Comparison of ENCODE assay signal across 28 mouse cellular contexts in the genomic region with DNA sequence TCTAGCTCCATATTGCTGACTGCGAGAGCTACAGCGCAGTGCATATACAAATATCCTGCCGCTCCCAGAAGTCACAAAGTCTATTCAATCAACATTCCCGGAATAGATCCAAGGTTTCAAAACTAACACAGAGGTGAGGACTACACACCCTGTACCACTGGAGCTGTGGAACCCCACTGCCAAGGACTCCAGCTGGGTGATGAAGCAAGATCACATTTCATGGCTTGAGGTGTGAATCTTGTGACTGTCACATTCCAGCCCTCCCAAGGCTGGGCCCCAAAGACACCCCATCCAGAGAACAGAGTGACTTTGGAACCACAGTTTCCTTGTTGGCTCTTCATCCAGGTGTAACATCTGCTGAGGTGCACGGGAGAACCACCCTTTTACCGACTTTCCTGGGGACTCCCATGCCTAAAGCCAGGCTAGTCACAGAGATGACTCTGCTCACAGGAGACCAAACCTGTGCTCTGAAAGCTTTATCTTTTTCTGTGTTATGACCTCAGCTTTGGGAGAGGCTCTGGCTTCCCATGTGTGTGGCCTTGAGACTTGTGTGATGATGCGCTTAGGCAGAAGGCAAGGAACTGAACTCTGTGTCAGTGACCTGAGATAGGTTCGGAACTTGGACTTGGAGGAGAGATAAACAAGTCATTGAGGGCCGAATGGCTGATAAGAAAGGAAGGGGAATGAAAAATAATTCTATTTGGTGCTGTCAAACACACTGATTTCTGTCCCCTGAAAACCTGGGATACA.
A peak's percentile ranks its signal among the peaks of the same experiment; 100 is the strongest.
DNase-seq lines count a peak whose midpoint lies in the region; ATAC-seq and TF ChIP-seq lines count a peak whose summit lies in the region.
"Had no signal": no experiment of that assay in that cellular context is flagged by ENCODE, and none has a peak within 500 bp of the region (broad histone marks: within the 10 kb centered on the region; RNA-seq: fewer than 3 reads in every experiment).

No protein-coding gene starts in this region.

- no peak overlapping the region for H3K4me2 ChIP-seq in liver, postnatal 0 days (ENCODE audit: low read depth, low read length)
- H3K4me2 ChIP-seq in liver, embryonic 12.5 days = no peak overlapping the region
- H3K4me2 ChIP-seq: forebrain, embryonic 12.5 days; heart, embryonic 11.5 days; hindbrain, embryonic 13.5 days; liver, embryonic 15.5 days; lung, embryonic 15.5 days; stomach, embryonic 15.5 days had no signal

- no peak for TF ChIP-seq POLR2A in small intestine, adult 2 months (IDR thresholded peaks at IDR 0.05; ENCODE audit: low read depth, low read length)

- DNase-seq in adrenal gland, postnatal 14 days = peak; percentile 51
- DNase-seq in adrenal gland, adult 8-10 months = no peak
- no peak for DNase-seq in liver, postnatal 0 days
- DNase-seq in gastrocnemius, postnatal 25 days = peak; percentile 46
- no peak for DNase-seq in frontal cortex, postnatal 36 days (ENCODE audit: low spot score in 2 of 2)
- DNase-seq: cerebellum, adult 11 months; cerebellum, adult 9-11 months; forebrain, postnatal 0 days; heart, adult 18-20 months; heart, postnatal 4 days; kidney, adult 8-10 months; kidney, postnatal 10 days; layer of hippocampus, postnatal 36 days; left cerebral cortex, postnatal 4 days; thymus, adult 18-20 months; thymus, postnatal 25 days had no signal

- H3K27ac ChIP-seq in liver, postnatal 0 days (ENCODE audit: low read depth) = 0 out of 2 replicates have a peak overlapping the region, but pooled peaks have one; percentile 18
- no peak overlapping the region for H3K27ac ChIP-seq in liver, embryonic 12.5 days
- H3K27ac ChIP-seq in small intestine, adult 2 months (ENCODE audit: insufficient read depth, low read depth, low read length) = peak overlapping the region; percentile 94
- H3K27ac ChIP-seq: forebrain, embryonic 12.5 days; hindbrain, embryonic 13.5 days; liver, embryonic 15.5 days; lung, embryonic 15.5 days; midbrain, embryonic 10.5 days; stomach, embryonic 15.5 days had no signal

- H3K9me3 ChIP-seq in liver, postnatal 0 days (ENCODE audit: low read length) = no peaks in the 10 kb centered on the region
- H3K9me3 ChIP-seq in liver, embryonic 12.5 days (replicated peaks) = no peaks in the 10 kb centered on the region
- H3K9me3 ChIP-seq: forebrain, embryonic 12.5 days; G1E; hindbrain, embryonic 13.5 days; liver, embryonic 15.5 days; lung, embryonic 15.5 days; midbrain, embryonic 10.5 days; stomach, embryonic 15.5 days had no signal

- no peak overlapping the region for H3K4me3 ChIP-seq in liver, postnatal 0 days (ENCODE audit: low read depth, low read length)
- no peak overlapping the region for H3K4me3 ChIP-seq in liver, embryonic 12.5 days
- H3K4me3 ChIP-seq in small intestine, adult 2 months (ENCODE audit: low read depth, low read length) = no peak overlapping the region
- H3K4me3 ChIP-seq: forebrain, embryonic 12.5 days; hindbrain, embryonic 13.5 days; liver, embryonic 15.5 days; lung, embryonic 15.5 days; midbrain, embryonic 10.5 days; stomach, embryonic 15.5 days had no signal

- peak; percentile 70 for ATAC-seq in liver, postnatal 0 days
- no peak for ATAC-seq in liver, embryonic 12.5 days
- ATAC-seq in inflammation-experienced regulatory T-cells, adult 6 months = no peak
- ATAC-seq: forebrain, postnatal 0 days; midbrain, embryonic 16.5 days had no signal

- TF ChIP-seq EP300 in liver, postnatal 0 days (IDR thresholded peaks at IDR 0.05; ENCODE audit: low read depth) = peak; percentile 42; the same call in 1 of the 2 replicates

- no peak for TF ChIP-seq CTCF in liver, postnatal 0 days (IDR thresholded peaks at IDR 0.05; ENCODE audit: low read depth)
- TF ChIP-seq CTCF in small intestine, adult 2 months (IDR thresholded peaks at IDR 0.05; ENCODE audit: extremely low read depth, insufficient read length, insufficient replicate concordance, low read depth, low read length) = no peak

- H3K4me1 ChIP-seq in liver, postnatal 0 days (ENCODE audit: insufficient read depth) = peaks cover 15% of the 10 kb centered on the region
- no peaks in the 10 kb centered on the region for H3K4me1 ChIP-seq in liver, embryonic 12.5 days
- H3K4me1 ChIP-seq in small intestine, adult 2 months (ENCODE audit: control insufficient read depth, insufficient read depth, insufficient read length, low read length) = peaks cover 38% of the 10 kb centered on the region; the same call in 1 of the 2 replicates
- H3K4me1 ChIP-seq: forebrain, embryonic 12.5 days; hindbrain, embryonic 13.5 days; liver, embryonic 15.5 days; lung, embryonic 15.5 days; midbrain, embryonic 10.5 days; stomach, embryonic 15.5 days had no signal

- WGBS in liver, postnatal 0 days (ENCODE audit: insufficient replicate concordance) = 62% methylated on average over 9 of the region's 9 CpGs
- WGBS in liver, embryonic 12.5 days (ENCODE audit: insufficient replicate concordance) = 61% methylated on average over 9 of the region's 9 CpGs
- WGBS in small intestine, adult 2 months = 31% methylated on average over 9 of the region's 9 CpGs

- no peaks in the 10 kb centered on the region for H3K36me3 ChIP-seq in liver, postnatal 0 days (replicated peaks; ENCODE audit: insufficient read depth, low read length)
- no peaks in the 10 kb centered on the region for H3K36me3 ChIP-seq in liver, embryonic 12.5 days
- H3K36me3 ChIP-seq in small intestine, adult 2 months (ENCODE audit: control insufficient read depth, insufficient read depth, low read length) = no peaks in the 10 kb centered on the region
- H3K36me3 ChIP-seq: forebrain, embryonic 12.5 days; G1E; hindbrain, embryonic 13.5 days; liver, embryonic 15.5 days; lung, embryonic 15.5 days; midbrain, embryonic 10.5 days; stomach, embryonic 15.5 days had no signal

- H3K9ac ChIP-seq in liver, postnatal 0 days (replicated peaks) = no peak overlapping the region
- no peak overlapping the region for H3K9ac ChIP-seq in liver, embryonic 12.5 days
- H3K9ac ChIP-seq: forebrain, embryonic 12.5 days; forebrain, postnatal 0 days; hindbrain, embryonic 13.5 days; liver, embryonic 15.5 days; lung, embryonic 15.5 days; stomach, embryonic 15.5 days had no signal

- no peaks in the 10 kb centered on the region for H3K27me3 ChIP-seq in liver, postnatal 0 days (ENCODE audit: insufficient read depth, low read length)
- no peaks in the 10 kb centered on the region; the same call in 1 of the 2 replicates for H3K27me3 ChIP-seq in liver, embryonic 12.5 days (replicated peaks)
- no peaks in the 10 kb centered on the region for H3K27me3 ChIP-seq in small intestine, adult 2 months (ENCODE audit: control insufficient read depth, insufficient read depth, low read length)
- H3K27me3 ChIP-seq: forebrain, embryonic 12.5 days; hindbrain, embryonic 13.5 days; liver, embryonic 15.5 days; lung, embryonic 15.5 days; stomach, embryonic 15.5 days had no signal

Comparison
In these comparisons a context has a peak if more than half of its experiments do, and no peak if none do; other contexts are left out.
1. DNase-seq: peak in adrenal gland, postnatal 14 days (single experiment) and gastrocnemius, postnatal 25 days (single experiment); none in adrenal gland, adult 8-10 months (single experiment), liver, postnatal 0 days (single experiment) and frontal cortex, postnatal 36 days (0 of 2).